Mouse (Mus musculus) inflammation-experienced regulatory T-cells, adult 16 weeks (primary cell): ENCODE results near the gene Fgfbp3. TPM values are rescaled to one million over a fixed set of nuclear protein-coding genes. Genes with fewer than 3 reads are reported as not detected.

ENCODE experiments used
- polyA plus RNA-seq: library from polyadenylated mRNA; unstranded; fragments of 100-300 nt; shearing (Covaris generic); gene quantifications from one replicate; pipeline ENCODE4 v1.2.1, GENCODE M21; 2017

The Fgfbp3 gene
- 0.27 TPM for polyA plus RNA-seq

DNA sequence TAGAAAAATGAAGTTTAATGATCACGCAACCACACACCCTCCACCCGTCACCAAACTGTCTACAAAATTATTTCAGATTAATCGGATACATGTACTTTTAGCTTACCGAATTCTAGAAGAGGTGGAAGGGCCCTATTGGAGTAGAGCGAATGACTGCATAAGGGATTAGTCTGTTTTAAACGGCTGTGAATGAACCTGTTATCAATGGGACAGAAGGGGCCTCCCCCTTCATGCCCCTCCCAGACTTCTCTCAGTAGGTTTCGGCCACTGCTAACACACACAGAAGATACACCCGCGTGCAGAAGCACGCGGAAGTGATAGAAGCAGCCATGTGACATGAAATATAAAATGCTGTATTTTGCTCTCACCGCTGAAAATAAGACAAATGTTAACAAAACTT is at the start of gene Fgfbp3:
Gene Fgfbp3, minus strand, starts transcription at position 150 of the 400 bp plus-strand sequence.

DNA sequence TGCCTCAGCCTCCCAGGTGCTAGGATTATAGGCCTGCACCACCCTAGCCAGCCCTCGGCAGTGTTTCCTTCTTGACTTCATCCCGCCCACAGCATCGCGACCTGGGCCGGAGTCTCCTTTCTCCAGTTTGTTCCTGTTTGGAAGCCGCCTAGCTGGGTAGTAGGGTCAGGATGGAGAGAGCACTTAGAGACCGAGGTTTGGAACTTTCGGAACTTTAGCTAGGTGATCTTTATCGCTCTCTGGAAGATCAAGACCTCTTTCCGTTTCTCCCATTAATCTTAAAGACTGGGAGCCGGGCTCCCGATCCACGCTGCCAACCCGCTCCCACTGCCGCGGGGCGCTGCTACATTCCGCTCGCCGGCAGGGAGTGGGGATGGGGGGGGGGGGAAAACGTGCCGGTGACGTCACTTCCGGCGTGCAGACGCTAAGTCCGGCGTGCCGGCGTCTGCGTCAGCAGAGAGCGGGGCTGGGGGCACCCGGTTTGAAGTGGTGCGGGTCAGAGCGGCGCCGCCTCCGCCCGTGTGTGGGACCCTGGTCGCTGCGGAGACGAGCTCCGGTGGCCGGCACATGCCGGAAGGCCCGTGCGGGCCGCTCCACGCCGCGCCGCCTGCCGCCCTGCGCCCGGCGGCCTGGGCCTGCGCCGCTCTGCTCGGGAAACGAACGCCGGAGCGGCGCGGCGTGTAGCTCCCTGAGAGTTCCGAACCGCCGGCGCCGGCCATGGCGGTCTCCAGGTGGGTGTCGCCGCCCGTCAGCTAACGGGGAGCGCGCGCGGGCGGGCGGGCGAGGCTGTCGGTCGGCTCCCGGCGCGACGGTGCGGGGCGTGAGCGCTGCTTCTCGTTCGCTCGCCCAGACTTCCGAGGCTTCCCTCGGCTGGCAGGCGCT is 6.5 kb upstream of the Fgfbp3 start, which contains the start of gene Btaf1:
Gene Btaf1, plus strand, starts transcription at position 409 of the 882 bp plus-strand sequence.

Other genes starting within 250 kb of the Fgfbp3 start
- not detected for gene Ppp1r3c, start 183.0 kb downstream of the Fgfbp3 start, polyA plus RNA-seq
- 11.2 TPM for gene Tnks2, start 85.4 kb downstream of the Fgfbp3 start, polyA plus RNA-seq
- 7.2 TPM for gene Btaf1, start 6.5 kb upstream of the Fgfbp3 start, polyA plus RNA-seq